Mouse (Mus musculus) midbrain, postnatal 0 days (tissue): ENCODE data around the gene Rps6kc1. TPM values are rescaled to one million over a fixed set of nuclear protein-coding genes. Genes with fewer than 3 reads are reported as not detected.
A peak's percentile ranks its signal among the peaks of the same experiment; 100 is the strongest.

Source experiments
- ATAC-seq: fragments of 200-750 bp; cut with Nextera tagmentation; 2 replicates; pipeline ENCODE4 v1.8.0; 2017; ENCODE audit warnings: moderate number of reproducible peaks, mild to moderate bottlenecking, moderate TSS enrichment, moderate library complexity; ENCODE audit not compliant: low FRiP score
- DNase-seq: peaks from one replicate; pipeline ENCODE4 v3.0.0-alpha.2; 2015; ENCODE audit warnings: low spot score
- H3K27ac ChIP-seq: fragments of 300-500 bp; sonication (generic); 2 replicates; pipeline ENCODE4 v1.5.1; 2014; ENCODE audit warnings: low read depth, mild to moderate bottlenecking, low read length, mixed read lengths
- H3K27me3 ChIP-seq: fragments of 300-500 bp; sonication (generic); 2 replicates; pipeline ENCODE4 v1.6.1; 2014; ENCODE audit warnings: low read length, control low read depth, mixed read lengths; ENCODE audit not compliant: insufficient read depth
- H3K36me3 ChIP-seq: fragments of 300-500 bp; sonication (generic); 2 replicates; pipeline ENCODE4 v1.6.1; 2014; ENCODE audit warnings: low read length, control low read depth, mixed read lengths; ENCODE audit not compliant: insufficient read depth
- H3K4me1 ChIP-seq: fragments of 300-500 bp; sonication (generic); 2 replicates; pipeline ENCODE4 v1.6.1; 2014; ENCODE audit warnings: mild to moderate bottlenecking, control low read depth, antibody characterized with exemption, low read length, mixed read lengths; ENCODE audit not compliant: insufficient read depth
- H3K4me2 ChIP-seq: fragments of 300-500 bp; sonication (generic); 2 replicates; pipeline ENCODE4 v1.6.1; 2014; ENCODE audit warnings: low read depth, mild to moderate bottlenecking, low read length, mixed read lengths; ENCODE audit not compliant: poor library complexity, severe bottlenecking
- H3K4me3 ChIP-seq: fragments of 300-500 bp; sonication (generic); 2 replicates; pipeline ENCODE4 v1.5.1; 2014; ENCODE audit warnings: low read depth, mild to moderate bottlenecking, low read length, moderate library complexity
- H3K9ac ChIP-seq: fragments of 300-500 bp; sonication (generic); replicated peaks from 2 replicates; pipeline ENCODE4 v1.6.1; 2014; ENCODE audit warnings: mild to moderate bottlenecking, low read length, moderate library complexity, mixed read lengths; ENCODE audit not compliant: poor library complexity, severe bottlenecking
- H3K9me3 ChIP-seq: fragments of 300-500 bp; sonication (generic); 2 replicates; pipeline ENCODE4 v1.6.1; 2016; ENCODE audit warnings: low read length, control low read depth
- CTCF ChIP-seq: IDR thresholded peaks from 2 replicates; pipeline ENCODE4 v1.5.1; 2016; ENCODE audit warnings: antibody characterized with exemption, mild to moderate bottlenecking
- WGBS: fragments of 180-500 bp; shearing (Covaris S2); extraction: QIAGEN DNeasy Blood & Tissue Kit; methylation state at CpG from one replicate; pipeline ENCODE4 v1.1.7; 2014; 5-methylcytosine and 5-hydroxymethylcytosine counted together
- polyA plus RNA-seq: library from polyadenylated mRNA; unstranded; fragments of >200 nt; fragmentation: Nextera tagmentation; extraction: Ambion mirVana; gene quantifications from 2 replicates; pipeline ENCODE4 v1.2.1, GENCODE M21; 2015
- total RNA-seq: library from RNA; depleted of rRNA; stranded (reverse); fragments of >200 nt; gene quantifications from 2 replicates; pipeline ENCODE4 v1.2.3, GENCODE M21; 2014

The Rps6kc1 gene
- total and polyA plus RNA-seq, 2 experiments from 2014 or later = 26.9 to 44.7 TPM

GRCm38 (mm10) chr1:190806817-190807216 lies 104.8 kb downstream of the Rps6kc1 start:
- Histone ChIP-seq H3K27ac (no peak overlapping the region), H3K4me2 (no peak overlapping the region), H3K4me3 (no peak overlapping the region), H3K27me3 (no peaks in the 10 kb centered on the region), H3K9me3 (no peaks in the 10 kb centered on the region), H3K9ac (no peak overlapping the region), H3K36me3 (peaks cover 10% of the 10 kb centered on the region), H3K4me1 (no peaks in the 10 kb centered on the region)
- ATAC-seq = no peak
- no peak for DNase-seq
- 90% methylated on average over 8 of the region's 8 CpGs for WGBS
- TF ChIP-seq CTCF = no peak

GRCm38 (mm10) chr1:190798668-190799067 lies 112.9 kb downstream of the Rps6kc1 start:
- DNase-seq (no peak), ATAC-seq (no peak)
- Histone ChIP-seq H3K27ac (no peak overlapping the region), H3K4me2 (no peak overlapping the region), H3K9ac (no peak overlapping the region), H3K27me3 (no peaks in the 10 kb centered on the region), H3K4me3 (no peak overlapping the region), H3K4me1 (no peaks in the 10 kb centered on the region), H3K36me3 (peaks cover 27% of the 10 kb centered on the region), H3K9me3 (no peaks in the 10 kb centered on the region)
- no peak for TF ChIP-seq CTCF
- WGBS = 90% methylated on average over 11 of the region's 11 CpGs

- H3K27me3 ChIP-seq = no peaks in the 10 kb centered on the region
- no peak overlapping the region for H3K27ac ChIP-seq
- no peaks in the 10 kb centered on the region for H3K9me3 ChIP-seq
- WGBS = 78% methylated on average over 11 of the region's 11 CpGs
- no peak for DNase-seq
- H3K36me3 ChIP-seq = peaks cover 27% of the 10 kb centered on the region
- ATAC-seq = no peak
- no peak for TF ChIP-seq CTCF
- no peaks in the 10 kb centered on the region for H3K4me1 ChIP-seq
- H3K4me2 ChIP-seq = no peak overlapping the region
- no peak overlapping the region for H3K4me3 ChIP-seq
- no peak overlapping the region for H3K9ac ChIP-seq
Measured at GRCm38 (mm10) chr1:190797483-190798058, 114.0 kb downstream of the Rps6kc1 start.

GRCm38 (mm10) chr1:190796745-190797482 lies 114.7 kb downstream of the Rps6kc1 start:
- 0 out of 2 replicates have a peak, but pooled peaks have one; percentile 56 for ATAC-seq
- WGBS = 28% methylated on average over 7 of the region's 7 CpGs

GRCm38 (mm10) chr1:190791638-190792037 lies 119.9 kb downstream of the Rps6kc1 start:
- Histone ChIP-seq H3K9me3 (no peaks in the 10 kb centered on the region), H3K27ac (no peak overlapping the region), H3K4me3 (no peak overlapping the region), H3K36me3 (no peaks in the 10 kb centered on the region; the same call in 1 of the 2 replicates), H3K4me2 (no peak overlapping the region), H3K27me3 (no peaks in the 10 kb centered on the region), H3K9ac (no peak overlapping the region), H3K4me1 (0 out of 2 replicates have a peak, but pooled peaks cover 3% of the 10 kb centered on the region)
- no peak for TF ChIP-seq CTCF
- ATAC-seq = no peak
- WGBS = 75% methylated on average over 6 of the region's 6 CpGs
- DNase-seq = no peak

More at GRCm38 (mm10) chr1:190796745-190797482, 114.7 kb downstream of the Rps6kc1 start:
- no peak overlapping the region for H3K9ac ChIP-seq
- no peak overlapping the region for H3K27ac ChIP-seq
- no peak overlapping the region for H3K4me2 ChIP-seq
- peaks cover 27% of the 10 kb centered on the region for H3K36me3 ChIP-seq
- no peaks in the 10 kb centered on the region for H3K9me3 ChIP-seq
- H3K4me3 ChIP-seq = no peak overlapping the region
- peak; percentile 87 for DNase-seq
- TF ChIP-seq CTCF = peak; percentile 93
- no peaks in the 10 kb centered on the region for H3K4me1 ChIP-seq
- H3K27me3 ChIP-seq = no peaks in the 10 kb centered on the region

GRCm38 (mm10) chr1:190790720-190791119 lies 120.8 kb downstream of the Rps6kc1 start:
- Histone ChIP-seq H3K4me1 (0 out of 2 replicates have a peak, but pooled peaks cover 3% of the 10 kb centered on the region), H3K27ac (no peak overlapping the region), H3K27me3 (no peaks in the 10 kb centered on the region), H3K4me2 (no peak overlapping the region), H3K36me3 (no peaks in the 10 kb centered on the region; the same call in 1 of the 2 replicates), H3K9me3 (no peaks in the 10 kb centered on the region), H3K4me3 (no peak overlapping the region), H3K9ac (no peak overlapping the region)
- ATAC-seq (no peak), DNase-seq (peak; percentile 32)
- WGBS = 49% methylated on average over 6 of the region's 6 CpGs
- TF ChIP-seq CTCF = no peak
